Mouse (Mus musculus) neural tube, embryonic 11.5 days (tissue): Measurements from ENCODE around the gene Slc6a11. TPM values are rescaled to one million over a fixed set of nuclear protein-coding genes. Genes with fewer than 3 reads are reported as not detected.
A peak's percentile ranks its signal among the peaks of the same experiment; 100 is the strongest.

Experiments
- ATAC-seq: fragments of 200-750 bp; cut with Nextera tagmentation; 2 replicates; pipeline ENCODE4 v1.8.0; 2017; ENCODE audit warnings: moderate number of reproducible peaks, mild to moderate bottlenecking, moderate TSS enrichment, moderate library complexity; ENCODE audit not compliant: insufficient read depth, low FRiP score, low TSS enrichment
- DNase-seq: peaks from one replicate; pipeline ENCODE4 v3.0.0-alpha.2; 2015; ENCODE audit warnings: low spot score
- H3K27ac ChIP-seq: fragments of 300-500 bp; sonication (generic); 2 replicates; pipeline ENCODE4 v1.5.1; 2014; ENCODE audit warnings: low read depth, mild to moderate bottlenecking, low read length
- H3K27me3 ChIP-seq: fragments of 300-500 bp; sonication (generic); 2 replicates; pipeline ENCODE4 v1.6.1; 2014; ENCODE audit warnings: mild to moderate bottlenecking, low read length, mixed read lengths; ENCODE audit not compliant: control insufficient read depth, insufficient read depth
- H3K36me3 ChIP-seq: fragments of 300-500 bp; sonication (generic); 2 replicates; pipeline ENCODE4 v1.6.1; 2014; ENCODE audit warnings: mild to moderate bottlenecking, low read length, moderate library complexity, mixed read lengths; ENCODE audit not compliant: control insufficient read depth, insufficient read depth
- H3K4me1 ChIP-seq: fragments of 300-500 bp; sonication (generic); 2 replicates; pipeline ENCODE4 v1.6.1; 2014; ENCODE audit warnings: low read length, mixed read lengths; ENCODE audit not compliant: control insufficient read depth, insufficient read depth
- H3K4me2 ChIP-seq: fragments of 300-500 bp; sonication (generic); 2 replicates; pipeline ENCODE4 v1.6.1; 2014; ENCODE audit warnings: low read depth, mild to moderate bottlenecking, moderate library complexity
- H3K4me3 ChIP-seq: fragments of 300-500 bp; sonication (generic); 2 replicates; pipeline ENCODE4 v1.5.1; 2014; ENCODE audit warnings: low read depth, low read length
- H3K9ac ChIP-seq: fragments of 300-500 bp; sonication (generic); 2 replicates; pipeline ENCODE4 v1.6.1; 2014; ENCODE audit warnings: mild to moderate bottlenecking, low read length
- H3K9me3 ChIP-seq: fragments of 300-500 bp; sonication (generic); 2 replicates; pipeline ENCODE4 v1.6.1; 2016; ENCODE audit warnings: low read length; ENCODE audit not compliant: control insufficient read depth
- WGBS: fragments of 180-500 bp; shearing (Covaris S2); extraction: QIAGEN DNeasy Blood & Tissue Kit; methylation state at CpG from one replicate; pipeline ENCODE4 v1.1.7; 2014; 5-methylcytosine and 5-hydroxymethylcytosine counted together
- polyA plus RNA-seq: library from polyadenylated mRNA; unstranded; fragments of >200 nt; fragmentation: Nextera tagmentation; extraction: Ambion mirVana; gene quantifications from 2 replicates; pipeline ENCODE4 v1.2.1, GENCODE M21; 2014

Slc6a11 gene
- polyA plus RNA-seq, 1 experiment from 2014 or later: 1.1 TPM

- peak; percentile 48 for DNase-seq
- ATAC-seq: peak; percentile 65
- Histone ChIP-seq H3K4me1 (peaks cover 9% of the 10 kb centered on the region), H3K9ac (no peak overlapping the region), H3K27ac (peak overlapping the region; percentile 49; the same call in 1 of the 2 replicates), H3K4me3 (no peak overlapping the region), H3K4me2 (no peak overlapping the region), H3K9me3 (no peaks in the 10 kb centered on the region), H3K27me3 (no peaks in the 10 kb centered on the region), H3K36me3 (no peaks in the 10 kb centered on the region)
- 31% methylated on average over 10 of the region's 10 CpGs for WGBS
Observed at GRCm38 (mm10) chr6:114297260-114298002, 166.4 kb downstream of the Slc6a11 start.

Other genes starting within 250 kb of the Slc6a11 start
- 4.6 and 5.2 TPM in 2 replicates for gene Atp2b2, start 88.6 kb upstream of the Slc6a11 start, polyA plus RNA-seq
- gene Slc6a1, start 151.4 kb downstream of the Slc6a11 start, polyA plus RNA-seq: 9.8 and 11.5 TPM in 2 replicates